Mouse (Mus musculus): Measurements from ENCODE around the gene Ccdc18. TPM values are rescaled to one million over a fixed set of nuclear protein-coding genes. Genes with fewer than 3 reads are reported as not detected.
A peak's percentile ranks its signal among the peaks of the same experiment; 100 is the strongest.

Ccdc18 gene
- total and polyA plus RNA-seq, 3 experiments = 2.3 to 3.0 TPM; not detected in 1

DNA sequence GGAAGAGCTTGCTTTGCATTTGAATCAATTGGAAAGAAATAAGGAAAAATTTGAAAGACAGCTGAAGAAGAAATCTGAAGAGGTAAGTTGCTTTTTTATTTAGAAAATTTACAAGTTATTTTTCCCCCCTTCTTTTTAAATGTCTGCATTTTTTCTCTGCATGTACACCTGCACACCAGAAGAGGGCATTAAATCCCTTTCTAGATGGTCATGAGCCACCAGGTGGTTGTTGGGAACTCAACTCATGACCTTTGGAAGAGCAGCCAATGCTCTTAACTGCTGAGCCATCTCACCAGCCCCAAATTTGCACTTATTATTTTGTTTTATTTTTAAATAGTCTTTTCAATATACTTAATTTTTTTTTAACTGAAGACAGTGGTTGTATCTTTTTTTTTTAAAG is 56.3 kb downstream of the Ccdc18 start:
- peaks cover 0 to 15% of the 10 kb centered on the region in 2 experiments; a peak in 2 of 4 replicates for H3K36me3 ChIP-seq (ENCODE audit: control insufficient read depth in 1 of 2, insufficient read depth in 2 of 2, low read length in 2 of 2)
- no peak overlapping the region for H3K4me3 ChIP-seq (ENCODE audit: control insufficient read depth in 1 of 2, insufficient read depth in 1 of 2, low read depth in 2 of 2, low read length in 2 of 2)
- no peak overlapping the region for H3K27ac ChIP-seq (ENCODE audit: control insufficient read depth, low read depth, low read length)
- no peak overlapping the region for H3K9ac ChIP-seq (ENCODE audit: control insufficient read depth, low read depth, low read length, poor library complexity, severe bottlenecking)
- H3K9me3 ChIP-seq (replicated peaks; ENCODE audit: insufficient read depth, low read length) = no peaks in the 10 kb centered on the region
- no peak for DNase-seq (ENCODE audit: low read depth, low spot score)
- H3K4me1 ChIP-seq (ENCODE audit: control insufficient read depth in 1 of 2, insufficient read depth in 2 of 2, low read length in 2 of 2) = peaks cover 2 to 5% of the 10 kb centered on the region in 2 experiments; a peak in 2 of 4 replicates
- peak; percentile 18 for TF ChIP-seq RAD21 (IDR thresholded peaks at IDR 0.05; ENCODE audit: low read depth, low read length)
- no peak for TF ChIP-seq HCFC1 (IDR thresholded peaks at IDR 0.05; ENCODE audit: low read depth, low read length)
- no peak for TF ChIP-seq CHD2 (IDR thresholded peaks at IDR 0.05; ENCODE audit: low read length)
- no peak for TF ChIP-seq ZC3H11A (IDR thresholded peaks at IDR 0.05; ENCODE audit: low read depth, low read length)
- TF ChIP-seq USF1 (IDR thresholded peaks at IDR 0.05; ENCODE audit: low read depth, low read length) = no peak
- peak in 1 of 3 experiments; percentile 35; a peak in 2 of 6 replicates for TF ChIP-seq CTCF (IDR thresholded peaks at IDR 0.05 in 2 of 3, conservative IDR thresholded peaks at IDR 0.05 in 1 of 3; ENCODE audit: control insufficient read depth in 1 of 3, insufficient read depth in 1 of 3, low read depth in 2 of 3, low read length in 3 of 3, poor library complexity in 1 of 3, severe bottlenecking in 1 of 3)
- TF ChIP-seq MYC (IDR thresholded peaks at IDR 0.05; ENCODE audit: low read depth, low read length) = no peak
- TF ChIP-seq USF2 (IDR thresholded peaks at IDR 0.05; ENCODE audit: borderline replicate concordance in 1 of 2, insufficient read depth in 1 of 2, low read depth in 1 of 2, low read length in 2 of 2) = no peak
- TF ChIP-seq POLR2A (IDR thresholded peaks at IDR 0.05; ENCODE audit: control insufficient read depth in 1 of 2, insufficient read depth in 1 of 2, low read depth in 1 of 2, low read length in 2 of 2, poor library complexity in 1 of 2) = no peak
- TF ChIP-seq MAZ (IDR thresholded peaks at IDR 0.05; ENCODE audit: low read depth, low read length) = no peak
- no peak for TF ChIP-seq ZNF384 (IDR thresholded peaks at IDR 0.05; ENCODE audit: low read depth, low read length)
- no peak for TF ChIP-seq E2F4 (IDR thresholded peaks at IDR 0.05; ENCODE audit: borderline replicate concordance, low read depth, low read length)
- no peak for TF ChIP-seq NRF1 (IDR thresholded peaks at IDR 0.05; ENCODE audit: insufficient read depth, low read depth, low read length, poor library complexity, severe bottlenecking)
- TF ChIP-seq MYB (IDR thresholded peaks at IDR 0.05; ENCODE audit: low read depth, low read length) = no peak
- TF ChIP-seq SIN3A (IDR thresholded peaks at IDR 0.05; ENCODE audit: low read length) = no peak
- no peaks in the 10 kb centered on the region for H3K27me3 ChIP-seq (ENCODE audit: control insufficient read depth in 1 of 2, insufficient read depth in 2 of 2, low read length in 2 of 2)
- no peaks in the 10 kb centered on the region for H3K79me2 ChIP-seq (ENCODE audit: control insufficient read depth, insufficient read depth, low read length, poor library complexity)

DNA sequence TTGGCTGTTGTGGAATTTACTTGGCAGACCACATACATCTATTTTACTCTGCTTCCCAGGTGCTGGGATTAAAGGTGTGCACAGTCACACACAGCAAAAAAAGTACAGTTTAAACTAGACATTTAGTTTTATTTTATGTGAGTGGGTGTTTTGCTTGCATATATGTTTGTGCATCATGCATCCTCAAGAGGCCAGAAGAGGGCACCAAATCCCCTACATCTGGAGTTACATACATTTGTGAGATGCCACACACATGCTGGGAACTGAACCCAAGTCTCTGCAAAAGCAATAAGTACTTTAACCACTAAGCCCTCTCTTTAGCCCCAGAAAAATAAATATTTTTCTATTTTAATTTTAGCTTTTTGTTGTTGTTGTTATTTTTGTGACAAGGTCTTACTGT is 73.3 kb downstream of the Ccdc18 start:
- Histone ChIP-seq H3K9me3 (replicated peaks; ENCODE audit: insufficient read depth, low read length) (no peaks in the 10 kb centered on the region), H3K27ac (ENCODE audit: control insufficient read depth, low read depth, low read length) (no peak overlapping the region), H3K79me2 (ENCODE audit: control insufficient read depth, insufficient read depth, low read length, poor library complexity) (no peaks in the 10 kb centered on the region), H3K36me3 (ENCODE audit: control insufficient read depth in 1 of 2, insufficient read depth in 2 of 2, low read length in 2 of 2) (peaks cover 0 to 2% of the 10 kb centered on the region in 2 experiments; a peak in 1 of 4 replicates), H3K4me1 (ENCODE audit: control insufficient read depth in 1 of 2, insufficient read depth in 2 of 2, low read length in 2 of 2) (peaks cover 0 to 1% of the 10 kb centered on the region in 2 experiments; a peak in 2 of 4 replicates), H3K9ac (ENCODE audit: control insufficient read depth, low read depth, low read length, poor library complexity, severe bottlenecking) (no peak overlapping the region), H3K27me3 (ENCODE audit: control insufficient read depth in 1 of 2, insufficient read depth in 2 of 2, low read length in 2 of 2) (no peaks in the 10 kb centered on the region), H3K4me3 (ENCODE audit: control insufficient read depth in 1 of 2, insufficient read depth in 1 of 2, low read depth in 2 of 2, low read length in 2 of 2) (no peak overlapping the region)
- no peak for TF ChIP-seq KAT2A (conservative IDR thresholded peaks at IDR 0.05; ENCODE audit: low read depth, low read length)
- TF ChIP-seq CTCF (IDR thresholded peaks at IDR 0.05 in 2 of 3, conservative IDR thresholded peaks at IDR 0.05 in 1 of 3; ENCODE audit: control insufficient read depth in 1 of 3, insufficient read depth in 1 of 3, low read depth in 2 of 3, low read length in 3 of 3, poor library complexity in 1 of 3, severe bottlenecking in 1 of 3) = peak; percentile 23 to 54 (median 26); a peak in 4 of 6 replicates
- peak; percentile 54 for TF ChIP-seq RAD21 (IDR thresholded peaks at IDR 0.05; ENCODE audit: low read depth, low read length)
- no peak for TF ChIP-seq ELF1 (IDR thresholded peaks at IDR 0.05; ENCODE audit: low read depth, low read length)
- no peak for TF ChIP-seq MAFK (IDR thresholded peaks at IDR 0.05; ENCODE audit: borderline replicate concordance, low read depth, low read length)
- TF ChIP-seq SMC3 (IDR thresholded peaks at IDR 0.05; ENCODE audit: low read depth, low read length) = peak; percentile 54
- peak; percentile 52 for DNase-seq (ENCODE audit: low read depth, low spot score)

All from MEL (cell line).